Mouse (Mus musculus) myocyte (in vitro differentiated cells): ENCODE results near the gene Fmo6.

Experiments used
- MAX ChIP-seq: IDR thresholded peaks from one replicate; pipeline ENCODE4 v1.6.1; 2011; ENCODE audit warnings: low read depth, mild to moderate bottlenecking, control low read depth
- POLR2A ChIP-seq: IDR thresholded peaks from one replicate; pipeline ENCODE4 v1.6.1; 2011; ENCODE audit warnings: low read depth, mild to moderate bottlenecking, control low read depth, moderate library complexity; ENCODE audit not compliant: insufficient read length
- POLR2AphosphoS2 ChIP-seq: IDR thresholded peaks from one replicate; pipeline ENCODE4 v1.6.1; 2011; ENCODE audit warnings: low read depth, control low read depth; ENCODE audit not compliant: insufficient read length
- REST ChIP-seq: IDR thresholded peaks from one replicate; pipeline ENCODE4 v1.6.1; 2011; ENCODE audit warnings: mild to moderate bottlenecking, control low read depth, moderate library complexity; ENCODE audit not compliant: insufficient read depth, insufficient read length
- TCF12 ChIP-seq: IDR thresholded peaks from one replicate; pipeline ENCODE4 v1.6.1; 2011; ENCODE audit warnings: mild to moderate bottlenecking, control low read depth; ENCODE audit not compliant: poor library complexity, insufficient read depth, severe bottlenecking
- TCF3 ChIP-seq: IDR thresholded peaks from one replicate; pipeline ENCODE4 v1.6.1; 2011; ENCODE audit warnings: low read depth, control low read depth; ENCODE audit not compliant: insufficient read length
- USF1 ChIP-seq: IDR thresholded peaks from one replicate; pipeline ENCODE4 v1.6.1; 2011; ENCODE audit warnings: low read depth, mild to moderate bottlenecking, control low read depth, moderate library complexity

GRCm38 (mm10) chr1:162912085-162912484 is 25.2 kb downstream of the Fmo6 start:
- TF ChIP-seq POLR2A: no peak
- no peak for TF ChIP-seq MAX
- no peak for TF ChIP-seq POLR2AphosphoS2
- no peak for TF ChIP-seq TCF12
- TF ChIP-seq TCF3: no peak
- no peak for TF ChIP-seq REST
- TF ChIP-seq USF1: no peak
